Mouse (Mus musculus): Measurements from ENCODE around the gene E2f2. TPM values are rescaled to one million over a fixed set of nuclear protein-coding genes. Genes with fewer than 3 reads are reported as not detected.

The E2f2 gene
- polyA plus RNA-seq, 1 experiment from 2014 or later: 9.0 TPM

GRCm38 (mm10) chr4:136164981-136165380 is 7.2 kb upstream of the E2f2 start:
- no peak overlapping the region for H3K27ac ChIP-seq (ENCODE audit: low read depth, low read length)
- H3K27me3 ChIP-seq (replicated peaks; ENCODE audit: control insufficient read depth, insufficient read depth, low read length): no peaks in the 10 kb centered on the region
- no peaks in the 10 kb centered on the region for H3K36me3 ChIP-seq (ENCODE audit: control insufficient read depth, insufficient read depth, low read length)
- DNase-seq (ENCODE audit: low spot score): no peak
- no peak overlapping the region for H3K4me3 ChIP-seq (ENCODE audit: low read depth, low read length)
- H3K4me1 ChIP-seq (replicated peaks; ENCODE audit: control insufficient read depth, insufficient read depth, low read length): no peaks in the 10 kb centered on the region; the same call in 1 of the 2 replicates
- no peak overlapping the region for H3K4me2 ChIP-seq
- ATAC-seq (replicated peaks; ENCODE audit: low FRiP score): no peak
- H3K9ac ChIP-seq (ENCODE audit: low read depth, low read length): no peak overlapping the region
- no peaks in the 10 kb centered on the region for H3K9me3 ChIP-seq (ENCODE audit: control insufficient read depth, low read length)
- WGBS: 83% methylated on average over 8 of the region's 8 CpGs

GRCm38 (mm10) chr4:136167701-136168100 is 4.5 kb upstream of the E2f2 start:
- H3K27me3 ChIP-seq (replicated peaks; ENCODE audit: control insufficient read depth, insufficient read depth, low read length): no peaks in the 10 kb centered on the region

GRCm38 (mm10) chr4:136170401-136170800 is 1.8 kb upstream of the E2f2 start:
- Histone ChIP-seq H3K4me1 (replicated peaks; ENCODE audit: control insufficient read depth, insufficient read depth, low read length) (peaks cover 23% of the 10 kb centered on the region), H3K9ac (ENCODE audit: low read depth, low read length) (no peak overlapping the region), H3K4me2 (no peak overlapping the region), H3K36me3 (ENCODE audit: control insufficient read depth, insufficient read depth, low read length) (no peaks in the 10 kb centered on the region; the same call in 1 of the 2 replicates), H3K9me3 (ENCODE audit: control insufficient read depth, low read length) (no peaks in the 10 kb centered on the region), H3K27me3 (replicated peaks; ENCODE audit: control insufficient read depth, insufficient read depth, low read length) (no peaks in the 10 kb centered on the region), H3K27ac (ENCODE audit: low read depth, low read length) (no peak overlapping the region), H3K4me3 (ENCODE audit: low read depth, low read length) (no peak overlapping the region)
- DNase-seq (ENCODE audit: low spot score) (no peak), ATAC-seq (replicated peaks; ENCODE audit: low FRiP score) (no peak)
- 84% methylated on average over 4 of the region's 4 CpGs for WGBS

More at GRCm38 (mm10) chr4:136167701-136168100, 4.5 kb upstream of the E2f2 start:
- no peak overlapping the region for H3K4me3 ChIP-seq (ENCODE audit: low read depth, low read length)
- H3K9me3 ChIP-seq (ENCODE audit: control insufficient read depth, low read length): no peaks in the 10 kb centered on the region
- ATAC-seq (replicated peaks; ENCODE audit: low FRiP score): no peak
- H3K27ac ChIP-seq (ENCODE audit: low read depth, low read length): no peak overlapping the region
- no peak for DNase-seq (ENCODE audit: low spot score)
- no peaks in the 10 kb centered on the region for H3K4me1 ChIP-seq (replicated peaks; ENCODE audit: control insufficient read depth, insufficient read depth, low read length)
- H3K9ac ChIP-seq (ENCODE audit: low read depth, low read length): no peak overlapping the region
- 70% methylated on average over 3 of the region's 3 CpGs for WGBS
- no peak overlapping the region for H3K4me2 ChIP-seq
- no peaks in the 10 kb centered on the region for H3K36me3 ChIP-seq (ENCODE audit: control insufficient read depth, insufficient read depth, low read length)

- ATAC-seq (replicated peaks; ENCODE audit: low FRiP score) (no peak), DNase-seq (ENCODE audit: low spot score) (no peak)
- Histone ChIP-seq H3K4me2 (peak overlapping the region; percentile 87), H3K4me1 (replicated peaks; ENCODE audit: control insufficient read depth, insufficient read depth, low read length) (peaks cover 34% of the 10 kb centered on the region), H3K9ac (ENCODE audit: low read depth, low read length) (peak overlapping the region; percentile 66), H3K27me3 (replicated peaks; ENCODE audit: control insufficient read depth, insufficient read depth, low read length) (no peaks in the 10 kb centered on the region), H3K27ac (ENCODE audit: low read depth, low read length) (no peak overlapping the region), H3K9me3 (ENCODE audit: control insufficient read depth, low read length) (no peaks in the 10 kb centered on the region), H3K36me3 (ENCODE audit: control insufficient read depth, insufficient read depth, low read length) (no peaks in the 10 kb centered on the region; the same call in 1 of the 2 replicates), H3K4me3 (ENCODE audit: low read depth, low read length) (peak overlapping the region; percentile 75)
- 32% methylated on average over 12 of the region's 12 CpGs for WGBS
Observed at GRCm38 (mm10) chr4:136171455-136171854, 739 bp upstream of the E2f2 start.

GRCm38 (mm10) chr4:136172542-136173209 is 482 bp downstream of the E2f2 start:
- DNase-seq (ENCODE audit: low spot score): peak; percentile 68
- Histone ChIP-seq H3K4me2 (peak overlapping the region; percentile 87), H3K4me3 (ENCODE audit: low read depth, low read length) (peak overlapping the region; percentile 75), H3K27ac (ENCODE audit: low read depth, low read length) (peak overlapping the region; percentile 87), H3K9me3 (ENCODE audit: control insufficient read depth, low read length) (no peaks in the 10 kb centered on the region), H3K9ac (ENCODE audit: low read depth, low read length) (peak overlapping the region; percentile 93), H3K4me1 (replicated peaks; ENCODE audit: control insufficient read depth, insufficient read depth, low read length) (peaks cover 46% of the 10 kb centered on the region), H3K27me3 (replicated peaks; ENCODE audit: control insufficient read depth, insufficient read depth, low read length) (no peaks in the 10 kb centered on the region), H3K36me3 (ENCODE audit: control insufficient read depth, insufficient read depth, low read length) (no peaks in the 10 kb centered on the region; the same call in 1 of the 2 replicates)
- ATAC-seq (replicated peaks; ENCODE audit: low FRiP score): peak; percentile 28
- under 1% methylated on average over 55 of the region's 67 CpGs for WGBS

GRCm38 (mm10) chr4:136173210-136173715 is 1.1 kb downstream of the E2f2 start:
- ATAC-seq (replicated peaks; ENCODE audit: low FRiP score) (no peak), DNase-seq (ENCODE audit: low spot score) (peak; percentile 60)
- peaks cover 52% of the 10 kb centered on the region for H3K4me1 ChIP-seq (replicated peaks; ENCODE audit: control insufficient read depth, insufficient read depth, low read length)

GRCm38 (mm10) chr4:136174216-136175193 is 2.3 kb downstream of the E2f2 start:
- H3K27me3 ChIP-seq (replicated peaks; ENCODE audit: control insufficient read depth, insufficient read depth, low read length): no peaks in the 10 kb centered on the region
- peaks cover 63% of the 10 kb centered on the region for H3K4me1 ChIP-seq (replicated peaks; ENCODE audit: control insufficient read depth, insufficient read depth, low read length)
- H3K27ac ChIP-seq (ENCODE audit: low read depth, low read length): peak overlapping the region; percentile 87
- DNase-seq (ENCODE audit: low spot score) (peak; percentile 57), ATAC-seq (replicated peaks; ENCODE audit: low FRiP score) (peak; percentile 65)
- peak overlapping the region; percentile 87 for H3K4me2 ChIP-seq
- 60% methylated on average over 13 of the region's 13 CpGs for WGBS
- H3K36me3 ChIP-seq (ENCODE audit: control insufficient read depth, insufficient read depth, low read length): no peaks in the 10 kb centered on the region; the same call in 1 of the 2 replicates
- no peaks in the 10 kb centered on the region for H3K9me3 ChIP-seq (ENCODE audit: control insufficient read depth, low read length)
- H3K9ac ChIP-seq (ENCODE audit: low read depth, low read length): peak overlapping the region; percentile 93
- peak overlapping the region; percentile 75 for H3K4me3 ChIP-seq (ENCODE audit: low read depth, low read length)

More at GRCm38 (mm10) chr4:136173210-136173715, 1.1 kb downstream of the E2f2 start:
- Histone ChIP-seq H3K27ac (ENCODE audit: low read depth, low read length) (peak overlapping the region; percentile 87), H3K36me3 (ENCODE audit: control insufficient read depth, insufficient read depth, low read length) (no peaks in the 10 kb centered on the region; the same call in 1 of the 2 replicates), H3K4me2 (peak overlapping the region; percentile 87), H3K9me3 (ENCODE audit: control insufficient read depth, low read length) (no peaks in the 10 kb centered on the region), H3K4me3 (ENCODE audit: low read depth, low read length) (peak overlapping the region; percentile 75), H3K27me3 (replicated peaks; ENCODE audit: control insufficient read depth, insufficient read depth, low read length) (no peaks in the 10 kb centered on the region), H3K9ac (ENCODE audit: low read depth, low read length) (peak overlapping the region; percentile 93)
- 6% methylated on average over 14 of the region's 14 CpGs for WGBS

GRCm38 (mm10) chr4:136176022-136176552 is 3.9 kb downstream of the E2f2 start:
- ATAC-seq (replicated peaks; ENCODE audit: low FRiP score) (no peak), DNase-seq (ENCODE audit: low spot score) (no peak)
- no peaks in the 10 kb centered on the region for H3K9me3 ChIP-seq (ENCODE audit: control insufficient read depth, low read length)
- H3K4me2 ChIP-seq: peak overlapping the region; percentile 87
- peak overlapping the region; percentile 62 for H3K27ac ChIP-seq (ENCODE audit: low read depth, low read length)
- H3K4me1 ChIP-seq (replicated peaks; ENCODE audit: control insufficient read depth, insufficient read depth, low read length): peaks cover 79% of the 10 kb centered on the region
- WGBS: 73% methylated on average over 10 of the region's 10 CpGs
- no peaks in the 10 kb centered on the region for H3K27me3 ChIP-seq (replicated peaks; ENCODE audit: control insufficient read depth, insufficient read depth, low read length)
- H3K36me3 ChIP-seq (ENCODE audit: control insufficient read depth, insufficient read depth, low read length): no peaks in the 10 kb centered on the region; the same call in 1 of the 2 replicates
- H3K9ac ChIP-seq (ENCODE audit: low read depth, low read length): peak overlapping the region; percentile 93
- 0 out of 2 replicates have a peak overlapping the region, but pooled peaks have one; percentile 36 for H3K4me3 ChIP-seq (ENCODE audit: low read depth, low read length)

Data from liver, embryonic 11.5 days (tissue).